Mouse (Mus musculus) embryonic facial prominence, embryonic 15.5 days (tissue): ENCODE measurements around the gene Pramel4. TPM values are rescaled to one million over a fixed set of nuclear protein-coding genes. Genes with fewer than 3 reads are reported as not detected.
"Not testable (repeated sequence)": the region's sequence is repeated elsewhere in the genome, so short reads cannot be mapped to it uniquely, and the experiment has no call there.

Experiments
- ATAC-seq: fragments of 200-750 bp; cut with Nextera tagmentation; 2 replicates; pipeline ENCODE4 v1.8.0; 2017; ENCODE audit warnings: low read depth, moderate TSS enrichment; ENCODE audit not compliant: insufficient number of reproducible peaks, low FRiP score, low TSS enrichment
- H3K27ac ChIP-seq: fragments of 300-500 bp; sonication (generic); replicated peaks from 2 replicates; pipeline ENCODE4 v1.5.1; 2015; ENCODE audit warnings: mild to moderate bottlenecking, inconsistent platforms
- H3K27me3 ChIP-seq: fragments of 300-500 bp; sonication (generic); 2 replicates; pipeline ENCODE4 v1.6.1; 2015; ENCODE audit warnings: inconsistent platforms
- H3K36me3 ChIP-seq: fragments of 300-500 bp; sonication (generic); 2 replicates; pipeline ENCODE4 v1.6.1; 2015; ENCODE audit warnings: mild to moderate bottlenecking, inconsistent platforms
- H3K4me1 ChIP-seq: fragments of 300-500 bp; sonication (generic); 2 replicates; pipeline ENCODE4 v1.6.1; 2015; ENCODE audit warnings: inconsistent platforms
- H3K4me2 ChIP-seq: fragments of 300-500 bp; sonication (generic); replicated peaks from 2 replicates; pipeline ENCODE4 v1.6.1; 2015; ENCODE audit warnings: mild to moderate bottlenecking, inconsistent platforms
- H3K4me3 ChIP-seq: fragments of 300-500 bp; sonication (generic); replicated peaks from 2 replicates; pipeline ENCODE4 v1.5.1; 2015; ENCODE audit warnings: mild to moderate bottlenecking, inconsistent platforms
- H3K9ac ChIP-seq: fragments of 300-500 bp; sonication (generic); 2 replicates; pipeline ENCODE4 v1.6.1; 2015; ENCODE audit warnings: inconsistent platforms
- H3K9me3 ChIP-seq: fragments of 300-500 bp; sonication (generic); replicated peaks from 2 replicates; pipeline ENCODE4 v1.6.1; 2016; ENCODE audit warnings: inconsistent platforms
- WGBS: fragments of 180-500 bp; shearing (Covaris S2); methylation state at CpG from one replicate; pipeline ENCODE4 v1.1.7; 2015; 5-methylcytosine and 5-hydroxymethylcytosine counted together
- polyA plus RNA-seq: library from polyadenylated mRNA; unstranded; fragments of >200 nt; fragmentation: Nextera tagmentation; extraction: Ambion mirVana; gene quantifications from 2 replicates; pipeline ENCODE4 v1.2.1, GENCODE M21; 2015

Pramel4 gene
- not detected in 2 replicates for polyA plus RNA-seq

DNA sequence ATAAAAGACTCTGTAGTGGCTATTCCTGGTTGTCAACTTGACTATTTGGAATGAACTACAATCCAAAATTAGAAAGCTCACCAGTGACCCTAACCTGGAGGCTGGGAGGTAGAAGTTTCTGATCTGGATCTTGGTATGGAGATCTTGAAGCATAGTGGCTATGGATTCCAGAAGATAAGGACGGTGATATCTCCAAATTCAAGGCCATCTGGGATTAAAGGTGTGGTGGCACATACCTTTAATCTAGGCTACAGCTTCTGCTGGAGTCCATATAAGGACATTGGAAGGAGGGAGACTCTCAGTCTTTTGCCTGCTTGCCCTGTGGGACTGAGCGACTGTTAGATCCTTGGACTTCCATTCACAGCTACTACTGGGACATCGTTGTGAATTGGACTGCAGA is at the start of gene Pramel4:
Gene Pramel4 (plus strand): TSS at position 301 of the 400 bp plus-strand sequence.
- not testable (repeated sequence) for H3K4me1 ChIP-seq, H3K36me3 ChIP-seq, H3K4me2 ChIP-seq, ATAC-seq, H3K4me3 ChIP-seq, H3K27ac ChIP-seq, H3K9ac ChIP-seq, H3K9me3 ChIP-seq, H3K27me3 ChIP-seq
- WGBS = 82% methylated on average over 3 of the region's 3 CpGs

DNA sequence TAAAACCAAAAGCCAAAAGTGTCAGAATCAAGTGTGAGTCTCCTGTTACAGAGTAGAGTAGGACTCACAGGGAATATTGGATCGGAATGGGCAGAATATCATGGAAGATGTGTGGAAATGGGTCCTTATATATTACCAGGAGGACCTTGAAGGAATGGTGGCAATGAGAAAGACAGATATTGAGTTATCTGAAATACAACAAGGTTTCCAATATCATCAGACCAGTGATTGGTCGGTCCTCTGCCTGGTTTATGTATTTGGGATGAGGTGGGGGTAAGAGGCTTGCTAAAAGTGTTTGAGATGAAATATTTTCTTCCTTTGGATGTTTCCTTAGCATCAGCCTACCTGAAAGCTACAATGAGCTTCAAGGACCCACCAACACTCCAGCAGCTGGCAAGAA is 47.2 kb downstream of the Pramel4 start, which contains the start of gene Gm13102:
Gene Gm13102 (plus strand): TSS at position 301 of the 400 bp plus-strand sequence.
- ATAC-seq, H3K4me3 ChIP-seq, H3K9ac ChIP-seq, H3K4me2 ChIP-seq, H3K36me3 ChIP-seq, H3K27ac ChIP-seq, H3K27me3 ChIP-seq, H3K4me1 ChIP-seq, H3K9me3 ChIP-seq: not testable (repeated sequence)
- WGBS = 100% methylated on average over 1 of the region's 2 CpGs

Other genes with a start within 250 kb of the Pramel4 start
- gene Gm13084, start 243.0 kb upstream of the Pramel4 start, polyA plus RNA-seq = not detected in 2 replicates
- not detected in 2 replicates for gene Gm13103, start 212.6 kb upstream of the Pramel4 start, polyA plus RNA-seq
- not detected in 2 replicates for gene Pramef6, start 158.7 kb upstream of the Pramel4 start, polyA plus RNA-seq
- not detected in 2 replicates for gene Pramef25, start 108.1 kb upstream of the Pramel4 start, polyA plus RNA-seq
- gene Gm13101, start 92.2 kb upstream of the Pramel4 start, polyA plus RNA-seq = not detected in 2 replicates
- not detected in 2 replicates for gene Pramef17, start 64.8 kb upstream of the Pramel4 start, polyA plus RNA-seq
- not detected in 2 replicates for gene Gm13102, start 47.3 kb downstream of the Pramel4 start, polyA plus RNA-seq
- gene Oog3, start 103.5 kb downstream of the Pramel4 start, polyA plus RNA-seq = not detected in 2 replicates
- not detected in 2 replicates for gene Oog2, start 131.6 kb downstream of the Pramel4 start, polyA plus RNA-seq
- gene C87977, start 154.2 kb downstream of the Pramel4 start, polyA plus RNA-seq = not detected in 2 replicates
- gene Pramel5, start 221.4 kb downstream of the Pramel4 start, polyA plus RNA-seq = not detected in 2 replicates